Mouse (Mus musculus): ENCODE results near the gene Slc25a10. TPM values are rescaled to one million over a fixed set of nuclear protein-coding genes. Genes with fewer than 3 reads are reported as not detected.

Slc25a10 gene
- polyA plus RNA-seq, 1 experiment: not detected

- peak overlapping the region; percentile 79 for H3K4me3 ChIP-seq (ENCODE audit: insufficient read depth, low read depth, low read length)
- no peak overlapping the region for H3K27ac ChIP-seq (ENCODE audit: insufficient read depth, low read depth, low read length)
- WGBS: under 1% methylated on average over 48 of the region's 48 CpGs
- peaks cover 17% of the 10 kb centered on the region for H3K4me1 ChIP-seq (ENCODE audit: control insufficient read depth, insufficient read depth, low read length)
- TF ChIP-seq POLR2A (IDR thresholded peaks at IDR 0.05; ENCODE audit: insufficient read depth, low read depth, low read length) (no peak), CTCF (IDR thresholded peaks at IDR 0.05; ENCODE audit: insufficient read depth, low read depth, low read length) (no peak)
Observed at GRCm38 (mm10) chr11:120492024-120492877, 611 bp downstream of the Slc25a10 start.

GRCm38 (mm10) chr11:120492878-120493203 is 1.2 kb downstream of the Slc25a10 start:
- Histone ChIP-seq H3K4me1 (ENCODE audit: control insufficient read depth, insufficient read depth, low read length) (peaks cover 17% of the 10 kb centered on the region), H3K27ac (ENCODE audit: insufficient read depth, low read depth, low read length) (no peak overlapping the region), H3K4me3 (ENCODE audit: insufficient read depth, low read depth, low read length) (no peak overlapping the region)

GRCm38 (mm10) chr11:120493351-120493750 is 1.7 kb downstream of the Slc25a10 start:
- TF ChIP-seq CTCF (IDR thresholded peaks at IDR 0.05; ENCODE audit: insufficient read depth, low read depth, low read length): no peak
- TF ChIP-seq POLR2A (IDR thresholded peaks at IDR 0.05; ENCODE audit: insufficient read depth, low read depth, low read length): no peak
- WGBS: 42% methylated on average over 3 of the region's 3 CpGs
- Histone ChIP-seq H3K4me1 (ENCODE audit: control insufficient read depth, insufficient read depth, low read length) (peaks cover 17% of the 10 kb centered on the region), H3K27ac (ENCODE audit: insufficient read depth, low read depth, low read length) (no peak overlapping the region), H3K4me3 (ENCODE audit: insufficient read depth, low read depth, low read length) (no peak overlapping the region)

More at GRCm38 (mm10) chr11:120492878-120493203, 1.2 kb downstream of the Slc25a10 start:
- WGBS: 26% methylated on average over 3 of the region's 3 CpGs
- TF ChIP-seq POLR2A (IDR thresholded peaks at IDR 0.05; ENCODE audit: insufficient read depth, low read depth, low read length) (no peak), CTCF (IDR thresholded peaks at IDR 0.05; ENCODE audit: insufficient read depth, low read depth, low read length) (no peak)

- WGBS: 86% methylated on average over 3 of the region's 3 CpGs
- no peak for TF ChIP-seq POLR2A (IDR thresholded peaks at IDR 0.05; ENCODE audit: insufficient read depth, low read depth, low read length)
- no peak for TF ChIP-seq CTCF (IDR thresholded peaks at IDR 0.05; ENCODE audit: insufficient read depth, low read depth, low read length)
- H3K4me1 ChIP-seq (ENCODE audit: control insufficient read depth, insufficient read depth, low read length): peaks cover 17% of the 10 kb centered on the region
- no peak overlapping the region for H3K4me3 ChIP-seq (ENCODE audit: insufficient read depth, low read depth, low read length)
- H3K27ac ChIP-seq (ENCODE audit: insufficient read depth, low read depth, low read length): no peak overlapping the region
Observed at GRCm38 (mm10) chr11:120493911-120494310, 2.3 kb downstream of the Slc25a10 start.

- Histone ChIP-seq H3K27ac (ENCODE audit: insufficient read depth, low read depth, low read length) (no peak overlapping the region), H3K4me1 (ENCODE audit: control insufficient read depth, insufficient read depth, low read length) (peaks cover 3% of the 10 kb centered on the region; the same call in 1 of the 2 replicates), H3K4me3 (ENCODE audit: insufficient read depth, low read depth, low read length) (no peak overlapping the region)
- TF ChIP-seq POLR2A (IDR thresholded peaks at IDR 0.05; ENCODE audit: insufficient read depth, low read depth, low read length) (no peak), CTCF (IDR thresholded peaks at IDR 0.05; ENCODE audit: insufficient read depth, low read depth, low read length) (no peak)
- WGBS: 88% methylated on average over 3 of the region's 3 CpGs
Observed at GRCm38 (mm10) chr11:120497436-120497835, 5.8 kb downstream of the Slc25a10 start.

- H3K4me3 ChIP-seq (ENCODE audit: insufficient read depth, low read depth, low read length): no peak overlapping the region
- no peak for TF ChIP-seq POLR2A (IDR thresholded peaks at IDR 0.05; ENCODE audit: insufficient read depth, low read depth, low read length)
- no peak overlapping the region for H3K27ac ChIP-seq (ENCODE audit: insufficient read depth, low read depth, low read length)
- no peaks in the 10 kb centered on the region for H3K4me1 ChIP-seq (ENCODE audit: control insufficient read depth, insufficient read depth, low read length)
- 90% methylated on average over 12 of the region's 12 CpGs for WGBS
Observed at GRCm38 (mm10) chr11:120498226-120498625, 6.6 kb downstream of the Slc25a10 start.

GRCm38 (mm10) chr11:120498891-120499290 is 7.3 kb downstream of the Slc25a10 start:
- no peak overlapping the region for H3K4me3 ChIP-seq (ENCODE audit: insufficient read depth, low read depth, low read length)
- TF ChIP-seq POLR2A (IDR thresholded peaks at IDR 0.05; ENCODE audit: insufficient read depth, low read depth, low read length): no peak
- TF ChIP-seq CTCF (IDR thresholded peaks at IDR 0.05; ENCODE audit: insufficient read depth, low read depth, low read length): no peak
- no peaks in the 10 kb centered on the region for H3K4me1 ChIP-seq (ENCODE audit: control insufficient read depth, insufficient read depth, low read length)
- no peak overlapping the region for H3K27ac ChIP-seq (ENCODE audit: insufficient read depth, low read depth, low read length)
- 87% methylated on average over 5 of the region's 5 CpGs for WGBS

GRCm38 (mm10) chr11:120499894-120500293 is 8.3 kb downstream of the Slc25a10 start:
- no peak for TF ChIP-seq CTCF (IDR thresholded peaks at IDR 0.05; ENCODE audit: insufficient read depth, low read depth, low read length)
- TF ChIP-seq POLR2A (IDR thresholded peaks at IDR 0.05; ENCODE audit: insufficient read depth, low read depth, low read length): no peak
- 76% methylated on average over 6 of the region's 6 CpGs for WGBS
- Histone ChIP-seq H3K4me1 (ENCODE audit: control insufficient read depth, insufficient read depth, low read length) (no peaks in the 10 kb centered on the region), H3K27ac (ENCODE audit: insufficient read depth, low read depth, low read length) (no peak overlapping the region), H3K4me3 (ENCODE audit: insufficient read depth, low read depth, low read length) (no peak overlapping the region)

- no peaks in the 10 kb centered on the region for H3K4me1 ChIP-seq (ENCODE audit: control insufficient read depth, insufficient read depth, low read length)
- H3K27ac ChIP-seq (ENCODE audit: insufficient read depth, low read depth, low read length): no peak overlapping the region
- no peak overlapping the region for H3K4me3 ChIP-seq (ENCODE audit: insufficient read depth, low read depth, low read length)
- 27% methylated on average over 3 of the region's 3 CpGs for WGBS
- TF ChIP-seq CTCF (IDR thresholded peaks at IDR 0.05; ENCODE audit: insufficient read depth, low read depth, low read length) (no peak), POLR2A (IDR thresholded peaks at IDR 0.05; ENCODE audit: insufficient read depth, low read depth, low read length) (no peak)
Observed at GRCm38 (mm10) chr11:120500357-120500756, 8.7 kb downstream of the Slc25a10 start.
